Mouse (Mus musculus) liver, embryonic 14.5 days (tissue): Measurements from ENCODE around the gene Slc12a9.

Experiments
- CTCF ChIP-seq: IDR thresholded peaks from 2 replicates; pipeline ENCODE4 v1.5.1; 2016; ENCODE audit warnings: antibody characterized with exemption, low read depth, control low read depth
- EP300 ChIP-seq: IDR thresholded peaks from 2 replicates; pipeline ENCODE4 v1.6.1; 2016; ENCODE audit warnings: antibody characterized with exemption, low read depth

DNA sequence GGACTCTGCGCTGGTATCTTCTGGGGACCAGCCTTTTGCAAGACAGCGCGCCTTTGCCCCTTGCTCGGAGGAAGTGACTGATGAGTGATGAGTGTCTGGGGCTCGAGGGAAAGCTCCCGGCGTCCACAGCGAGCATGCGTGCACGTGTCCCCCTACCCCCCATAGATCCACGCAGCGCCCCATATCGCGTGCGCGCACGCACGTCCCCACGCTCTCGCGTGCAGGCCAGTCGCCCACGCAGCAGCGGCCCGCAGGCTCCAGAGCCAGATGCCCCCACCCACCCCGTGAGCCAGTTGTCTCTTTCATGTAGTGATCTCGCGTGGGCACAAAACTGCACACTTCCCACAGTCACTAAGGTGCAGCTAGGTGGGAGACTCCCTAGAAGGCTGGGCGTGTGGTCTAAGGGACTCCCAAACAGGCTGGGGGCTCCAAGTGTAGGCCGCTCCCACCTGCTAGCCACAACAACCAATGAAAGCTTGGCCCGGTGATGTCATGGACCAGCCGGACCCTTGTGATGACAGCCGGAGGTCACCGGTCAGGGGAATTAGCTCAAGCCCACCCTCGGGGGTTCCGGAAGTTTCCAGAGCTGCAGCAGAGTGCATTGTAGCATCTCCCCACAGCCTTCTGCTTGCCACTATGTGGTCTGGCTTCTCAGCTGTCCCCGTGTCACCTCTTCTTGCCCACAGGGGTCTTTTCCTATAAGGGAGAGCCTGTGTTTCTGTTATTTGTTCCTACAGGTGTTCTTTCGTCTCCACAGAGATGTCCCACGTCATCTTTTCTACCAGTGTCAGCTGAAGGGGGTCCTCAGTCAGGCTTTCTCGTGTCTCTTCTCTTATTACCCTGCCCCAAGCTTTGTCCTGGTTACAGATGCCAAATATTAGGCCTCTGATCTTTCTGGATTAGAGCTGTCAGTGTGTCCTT, 46.1 kb downstream of the Slc12a9 start, which contains the start of gene Ache:
- TF ChIP-seq CTCF (no peak), EP300 (no peak)
